Mouse (Mus musculus): ENCODE measurements around the gene Mad1l1.

The Mad1l1 gene

GRCm38 (mm10) chr5:140081084-140081483, 240.3 kb downstream of the Mad1l1 start:
- no peak for DNase-seq

GRCm38 (mm10) chr5:140079511-140079910, 241.8 kb downstream of the Mad1l1 start:
- DNase-seq, result no peak

- DNase-seq, result no peak
These were observed 242.9 kb downstream of the Mad1l1 start for GRCm38 (mm10) chr5:140078406-140078805.

- no peak for DNase-seq
These were observed 244.9 kb downstream of the Mad1l1 start for GRCm38 (mm10) chr5:140076438-140076837.

- DNase-seq, result no peak
These were observed 247.7 kb downstream of the Mad1l1 start for GRCm38 (mm10) chr5:140073671-140074116.

- no peak for DNase-seq
These were observed 248.1 kb downstream of the Mad1l1 start for GRCm38 (mm10) chr5:140073148-140073670.

- DNase-seq, result no peak
These were observed 252.8 kb downstream of the Mad1l1 start for GRCm38 (mm10) chr5:140068506-140068905.

GRCm38 (mm10) chr5:140068051-140068450, 253.3 kb downstream of the Mad1l1 start:
- no peak for DNase-seq

- no peak for DNase-seq
These were observed 254.6 kb downstream of the Mad1l1 start for GRCm38 (mm10) chr5:140066769-140067168.

- DNase-seq, result no peak
These were observed 255.1 kb downstream of the Mad1l1 start for GRCm38 (mm10) chr5:140066281-140066680.

GRCm38 (mm10) chr5:140065281-140065945, 255.9 kb downstream of the Mad1l1 start:
- no peak for DNase-seq

- DNase-seq, result no peak
These were observed 256.8 kb downstream of the Mad1l1 start for GRCm38 (mm10) chr5:140064521-140064920.

GRCm38 (mm10) chr5:140062828-140063227, 258.5 kb downstream of the Mad1l1 start:
- no peak for DNase-seq

GRCm38 (mm10) chr5:140062316-140062715, 259.0 kb downstream of the Mad1l1 start:
- DNase-seq, result no peak

- DNase-seq, result no peak
These were observed 260.0 kb downstream of the Mad1l1 start for GRCm38 (mm10) chr5:140061296-140061879.

- no peak for DNase-seq
These were observed 265.1 kb downstream of the Mad1l1 start for GRCm38 (mm10) chr5:140056291-140056690.

GRCm38 (mm10) chr5:140055431-140055830, 265.9 kb downstream of the Mad1l1 start:
- no peak for DNase-seq

- DNase-seq, result no peak
These were observed 267.7 kb downstream of the Mad1l1 start for GRCm38 (mm10) chr5:140053626-140054025.

- no peak for DNase-seq
These were observed 268.9 kb downstream of the Mad1l1 start for GRCm38 (mm10) chr5:140052405-140052804.

GRCm38 (mm10) chr5:140045453-140045852, 275.9 kb downstream of the Mad1l1 start:
- DNase-seq, result no peak

- no peak for DNase-seq
These were observed 278.4 kb downstream of the Mad1l1 start for GRCm38 (mm10) chr5:140043002-140043401.

GRCm38 (mm10) chr5:140042002-140042611, 279.2 kb downstream of the Mad1l1 start:
- no peak for DNase-seq

GRCm38 (mm10) chr5:140041055-140041454, 280.3 kb downstream of the Mad1l1 start:
- DNase-seq, result no peak
